Mouse (Mus musculus) MEL (cell line): Measurements from ENCODE around the gene Pym1.

Source experiments
- CHD1 ChIP-seq: IDR thresholded peaks from 2 replicates; pipeline ENCODE4 v1.6.1; 2012; ENCODE audit warnings: low read depth, mild to moderate bottlenecking, inconsistent platforms, low read length, improper control_type of control experiment
- CTCF ChIP-seq, 3 experiments: IDR thresholded peaks in 2 of 3; conservative IDR thresholded peaks in 1 of 3; 2 replicates each; pipeline ENCODE4 v1.5.1; 2011 to 2012; ENCODE audit warnings: low read length in 3 of 3, low read depth in 2 of 3, mild to moderate bottlenecking in 2 of 3, improper control_type of control experiment in 1 of 3, inconsistent platforms in 1 of 3, mixed read lengths in 1 of 3, moderate library complexity in 1 of 3; ENCODE audit not compliant: control insufficient read depth in 1 of 3, insufficient read depth in 1 of 3, poor library complexity in 1 of 3, severe bottlenecking in 1 of 3
- ELF1 ChIP-seq: IDR thresholded peaks from 2 replicates; pipeline ENCODE4 v1.6.1; 2014; ENCODE audit warnings: low read depth, mild to moderate bottlenecking, inconsistent platforms, low read length, improper control_type of control experiment, moderate library complexity
- EP300 ChIP-seq, 2 experiments: IDR thresholded peaks; 2 replicates each; pipeline ENCODE4 v1.6.1; 2011; ENCODE audit warnings: improper control_type of control experiment in 2 of 2, low read length in 2 of 2, low read depth in 1 of 2, mild to moderate bottlenecking in 1 of 2
- ETS1 ChIP-seq: IDR thresholded peaks from 2 replicates; pipeline ENCODE4 v1.6.1; 2012; ENCODE audit warnings: low read depth, mild to moderate bottlenecking, inconsistent platforms, low read length, improper control_type of control experiment, moderate library complexity
- GABPA ChIP-seq: IDR thresholded peaks from 2 replicates; pipeline ENCODE4 v1.6.1; 2012; ENCODE audit warnings: low read depth, mild to moderate bottlenecking, inconsistent platforms, low read length, improper control_type of control experiment, moderate library complexity
- MAZ ChIP-seq: IDR thresholded peaks from 2 replicates; pipeline ENCODE4 v1.6.1; 2012; ENCODE audit warnings: low read depth, mild to moderate bottlenecking, inconsistent platforms, low read length, improper control_type of control experiment
- MXI1 ChIP-seq: IDR thresholded peaks from 2 replicates; pipeline ENCODE4 v1.6.1; 2011; ENCODE audit warnings: mild to moderate bottlenecking, low read depth, low read length, improper control_type of control experiment
- SMC3 ChIP-seq: IDR thresholded peaks from 2 replicates; pipeline ENCODE4 v1.6.1; 2011; ENCODE audit warnings: low read depth, low read length, improper control_type of control experiment
- USF1 ChIP-seq: IDR thresholded peaks from 2 replicates; pipeline ENCODE4 v1.6.1; 2014; ENCODE audit warnings: low read depth, mild to moderate bottlenecking, inconsistent platforms, low read length, improper control_type of control experiment, moderate library complexity
- ZC3H11A ChIP-seq: IDR thresholded peaks from 2 replicates; pipeline ENCODE4 v1.6.1; 2012; ENCODE audit warnings: low read depth, mild to moderate bottlenecking, inconsistent platforms, low read length, improper control_type of control experiment
- ZKSCAN1 ChIP-seq: IDR thresholded peaks from 2 replicates; pipeline ENCODE4 v1.6.1; 2012; ENCODE audit warnings: low read depth, mild to moderate bottlenecking, inconsistent platforms, low read length, improper control_type of control experiment, moderate library complexity

DNA sequence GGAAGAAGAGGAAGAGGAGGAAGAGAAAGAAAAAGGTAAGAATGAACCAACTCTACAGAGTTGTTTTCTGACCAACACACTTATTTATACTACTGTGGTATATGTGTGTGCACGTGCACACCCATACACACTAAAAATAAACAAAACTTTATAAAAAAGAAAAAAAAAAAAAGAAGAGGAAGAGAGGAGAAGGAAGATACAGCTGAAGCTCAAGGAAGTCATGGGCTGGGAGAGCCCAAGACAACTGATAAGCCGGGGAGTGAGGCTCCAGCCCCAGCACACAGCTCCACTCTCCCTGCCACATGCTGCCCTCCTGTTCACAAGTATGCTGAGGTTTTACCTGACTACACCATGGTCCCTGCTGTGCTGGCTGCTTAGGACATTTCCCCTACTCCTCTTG is 7.4 kb upstream of the Pym1 start:
- TF ChIP-seq MXI1 (peak; percentile 81), CTCF (IDR thresholded peaks at IDR 0.05 in 2 of 3, conservative IDR thresholded peaks at IDR 0.05 in 1 of 3; ENCODE audit: control insufficient read depth in 1 of 3, insufficient read depth in 1 of 3, low read depth in 2 of 3, low read length in 3 of 3, poor library complexity in 1 of 3, severe bottlenecking in 1 of 3) (no peak), SMC3 (no peak), ZKSCAN1 (no peak), ELF1 (peak; percentile 57), MAZ (0 out of 2 replicates have a peak, but pooled peaks have one; percentile 42), USF1 (0 out of 2 replicates have a peak, but pooled peaks have one; percentile 23), GABPA (no peak), ETS1 (peak; percentile 73), ZC3H11A (no peak), CHD1 (peak; percentile 92; the same call in 1 of the 2 replicates), EP300 (IDR thresholded peaks at IDR 0.05; ENCODE audit: low read depth in 1 of 2, low read length in 2 of 2) (peak; percentile 55 to 65; a peak in 1 of 4 replicates)
